Mouse (Mus musculus): Measurements from ENCODE around the gene Olfr1124.
"Not testable (repeated sequence)": the region's sequence is repeated elsewhere in the genome, so short reads cannot be mapped to it uniquely, and the experiment has no call there.

Gene Olfr1124

DNA sequence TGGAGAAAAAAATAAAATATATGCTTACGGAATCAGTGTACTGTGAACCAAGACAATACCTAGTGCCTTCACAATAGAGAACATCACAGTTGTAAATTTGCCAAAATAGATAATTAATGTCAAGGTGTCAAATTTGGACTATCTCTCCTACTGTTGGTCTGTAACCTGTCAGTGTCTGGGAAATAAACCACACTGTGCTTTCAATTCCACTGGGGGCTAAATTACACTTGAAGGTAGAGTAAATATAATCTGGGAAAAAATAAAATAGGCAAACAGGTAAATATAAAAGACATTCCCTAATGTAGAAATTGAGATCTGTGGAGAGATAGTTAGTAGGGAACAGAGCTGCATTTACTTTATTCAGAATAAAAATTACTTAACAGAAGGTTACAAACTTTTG is at the start of gene Olfr1124:
Gene Olfr1124 (plus strand): TSS at position 301 of the 400 bp plus-strand sequence.
- no peak for DNase-seq

DNA sequence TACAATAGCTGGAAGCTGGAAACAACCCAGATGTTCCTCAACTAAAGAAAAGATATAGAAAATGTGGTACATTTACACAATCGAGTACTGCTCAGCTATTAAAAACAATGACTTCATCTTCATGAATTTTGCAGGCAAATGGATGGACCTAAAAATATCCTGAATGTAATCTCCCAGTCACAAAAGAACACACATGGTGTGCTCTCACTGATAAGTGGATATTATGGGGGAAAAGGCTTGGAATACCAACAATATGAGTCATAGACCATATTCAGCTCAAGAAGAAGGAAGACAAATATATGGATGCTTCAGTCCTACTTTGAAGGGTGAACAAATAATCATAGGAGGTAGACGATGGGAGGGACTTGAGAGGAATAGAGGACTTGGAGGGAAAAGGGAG is 46.1 kb upstream of the Olfr1124 start:
- DNase-seq, result no peak

DNA sequence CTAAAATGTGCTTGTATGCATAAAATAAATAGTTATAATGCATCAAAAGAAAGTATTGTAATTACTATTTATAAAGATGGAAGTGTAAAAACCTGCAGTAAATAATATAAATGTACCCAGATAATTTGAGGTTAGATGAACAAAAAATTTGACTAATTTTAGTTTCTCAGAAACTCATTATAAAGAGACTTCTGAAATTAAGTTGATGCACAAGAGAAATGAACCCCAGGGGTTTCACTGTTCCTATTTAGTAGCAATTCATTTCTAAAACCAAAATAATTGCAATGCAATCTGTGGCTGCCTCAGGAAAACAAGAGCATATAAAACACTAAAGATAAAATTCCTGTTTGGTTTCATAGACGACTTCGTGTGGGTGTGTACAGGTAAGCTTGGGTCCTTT is 44.5 kb upstream of the Olfr1124 start, which contains the start of gene Olfr1122:
Gene Olfr1122 (plus strand): TSS at position 301 of the 400 bp plus-strand sequence.
- no peak for DNase-seq

DNA sequence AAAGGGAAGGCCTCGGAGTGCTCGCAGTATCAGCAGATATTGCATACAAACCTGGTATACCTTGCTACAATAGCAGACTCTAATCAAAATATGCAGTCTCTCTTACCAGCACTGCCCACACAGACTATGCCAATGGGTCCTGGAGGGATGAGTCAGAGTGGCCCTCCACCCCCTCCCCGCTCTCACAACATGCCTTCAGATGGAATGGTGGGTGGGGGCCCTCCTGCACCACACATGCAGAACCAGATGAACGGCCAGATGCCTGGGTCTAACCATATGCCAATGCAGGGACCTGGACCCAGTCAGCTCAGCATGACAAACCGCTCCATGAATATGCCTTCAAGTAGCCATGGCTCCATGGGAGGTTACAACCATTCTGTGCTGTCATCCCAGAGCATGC is 36.5 kb upstream of the Olfr1124 start:
- DNase-seq, result not testable (repeated sequence)

DNA sequence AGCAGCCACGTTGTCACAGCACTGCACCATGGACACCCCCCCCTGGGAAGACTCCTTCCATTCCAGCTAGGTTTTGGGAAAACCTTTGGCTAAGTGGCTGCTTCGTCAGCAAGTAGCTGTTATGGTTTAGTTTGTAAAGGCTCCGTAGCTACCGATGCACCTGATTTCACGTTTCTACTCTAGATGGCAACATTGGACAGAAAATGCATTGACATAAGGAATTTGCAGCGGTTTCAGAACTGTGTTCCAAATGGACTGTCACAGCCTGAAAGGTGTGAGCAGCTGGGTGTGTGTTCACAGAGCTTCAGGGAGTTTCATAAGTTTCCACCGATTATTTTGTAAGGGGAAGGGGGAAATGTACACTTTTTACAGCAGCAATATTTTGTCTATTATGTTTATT is 35.4 kb upstream of the Olfr1124 start:
- DNase-seq, result not testable (repeated sequence)

DNA sequence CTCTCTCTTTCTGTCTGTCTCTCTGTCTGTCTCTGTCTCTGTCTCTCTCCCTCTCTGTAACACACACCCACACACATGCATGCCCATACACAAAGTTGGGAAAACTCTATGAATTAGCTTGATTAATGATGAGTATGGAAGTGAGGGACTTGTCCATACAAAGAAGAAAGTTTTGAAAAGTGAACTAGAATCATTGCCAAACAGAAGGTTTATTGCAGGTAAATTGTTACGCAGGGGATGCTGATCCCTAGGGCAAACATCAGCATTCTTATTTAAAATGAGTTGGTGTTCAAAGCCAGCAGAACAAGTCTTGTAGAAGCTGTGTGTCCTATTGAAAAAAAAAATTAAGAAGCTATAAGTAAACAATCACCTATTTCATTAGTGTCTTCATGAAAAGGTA is 13.7 kb upstream of the Olfr1124 start, which contains the start of gene Olfr1123:
Gene Olfr1123 (plus strand): TSS at position 301 of the 400 bp plus-strand sequence.
- no peak for DNase-seq

DNA sequence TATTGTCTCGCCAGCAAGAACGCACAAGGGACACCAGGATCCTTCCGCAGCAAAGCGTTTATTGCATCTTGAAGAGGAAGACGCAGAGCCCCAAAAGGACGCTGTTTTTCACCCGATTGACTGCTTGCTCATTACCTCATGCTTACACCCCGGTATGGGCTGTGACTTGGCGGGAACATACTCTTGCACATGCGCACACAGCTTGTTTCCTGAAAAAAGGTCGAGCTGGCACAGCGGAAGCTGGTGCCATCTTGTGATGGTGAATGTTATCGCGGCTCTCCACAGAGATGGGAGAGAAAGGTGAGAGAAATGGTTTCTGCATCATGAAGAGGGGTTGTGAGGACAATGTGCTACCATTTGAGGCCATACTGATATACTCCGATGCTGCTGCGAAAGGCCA is 7.7 kb downstream of the Olfr1124 start:
- DNase-seq, result no peak

DNA sequence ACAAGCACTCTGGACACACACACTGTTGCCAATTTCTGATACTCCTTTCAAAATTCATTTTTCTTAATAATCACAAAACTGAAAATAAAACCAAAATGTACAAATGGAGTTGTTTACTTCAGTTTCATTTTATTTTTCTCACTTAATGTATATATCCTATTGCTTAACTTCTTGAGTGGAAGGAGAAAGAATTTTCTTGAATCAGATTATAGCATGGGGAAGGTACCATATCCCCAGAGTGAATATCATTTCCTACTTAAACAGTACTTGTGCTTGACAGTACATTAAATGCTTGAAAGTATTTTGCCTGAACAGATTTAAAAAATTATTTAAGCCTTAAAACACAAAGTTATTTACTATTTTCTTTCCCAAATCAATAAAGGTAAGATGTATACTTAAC is 23.6 kb downstream of the Olfr1124 start, which contains the start of gene Olfr1126:
Gene Olfr1126 (plus strand): TSS at position 301 of the 400 bp plus-strand sequence.
- no peak for DNase-seq

DNA sequence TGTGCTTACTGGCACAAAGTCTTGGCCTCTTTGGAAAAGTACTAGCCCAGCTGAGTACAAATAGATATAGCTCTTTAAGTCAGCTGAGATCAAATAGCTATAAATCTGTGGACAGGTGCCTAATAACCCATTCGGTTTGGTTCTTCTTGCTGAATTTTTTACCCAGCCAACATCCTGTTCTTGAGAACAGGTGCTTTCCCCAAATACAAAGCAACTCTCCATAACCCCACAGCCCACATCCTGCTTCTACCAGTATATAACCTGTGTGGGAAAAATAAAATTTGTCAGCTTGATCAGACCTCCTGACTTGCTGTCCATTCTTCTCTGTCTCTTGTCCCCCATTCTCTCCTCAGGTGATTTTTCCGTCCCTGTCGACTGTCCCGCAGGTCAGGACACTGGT is 31.7 kb downstream of the Olfr1124 start:
- DNase-seq, result no peak

DNA sequence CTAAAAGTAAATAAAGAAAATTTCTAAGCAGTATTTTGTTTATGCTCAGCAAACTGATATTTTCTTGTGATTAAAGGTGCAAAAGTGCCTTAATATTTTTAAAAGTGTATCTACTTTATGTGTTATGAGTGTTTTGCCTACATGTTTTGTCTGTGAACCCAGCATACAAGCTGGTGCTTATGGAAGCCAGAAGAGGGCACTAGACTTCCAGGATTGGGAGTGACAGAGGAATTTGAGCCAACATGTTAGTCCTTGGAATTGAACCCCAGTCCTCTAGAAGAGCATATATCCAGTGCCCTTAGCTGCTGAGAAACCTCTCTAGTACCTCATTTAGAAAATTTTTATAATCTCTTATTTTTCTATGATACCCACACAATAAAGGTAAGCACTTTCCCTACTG is 50.1 kb downstream of the Olfr1124 start:
- DNase-seq, result peak; percentile 5

DNA sequence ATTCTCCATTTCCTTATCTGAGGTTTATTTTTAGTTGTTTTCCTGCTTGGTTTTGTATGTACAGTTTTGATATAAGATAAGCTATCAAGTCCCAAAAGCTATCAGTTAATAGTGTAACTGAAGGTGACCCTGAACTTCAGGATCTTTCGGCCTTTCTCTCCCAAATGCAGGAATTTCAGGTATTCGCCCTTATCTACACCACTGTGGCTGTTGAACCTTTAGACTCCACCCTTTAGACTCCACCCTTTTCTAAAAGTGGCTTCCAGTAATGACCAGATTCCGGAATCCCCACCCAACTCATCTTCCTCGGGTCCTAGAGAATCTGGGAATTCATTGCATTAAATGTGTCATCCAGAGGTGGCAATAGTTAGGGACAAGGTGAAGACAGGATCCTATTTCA is 51.1 kb downstream of the Olfr1124 start:
- no peak for DNase-seq

DNA sequence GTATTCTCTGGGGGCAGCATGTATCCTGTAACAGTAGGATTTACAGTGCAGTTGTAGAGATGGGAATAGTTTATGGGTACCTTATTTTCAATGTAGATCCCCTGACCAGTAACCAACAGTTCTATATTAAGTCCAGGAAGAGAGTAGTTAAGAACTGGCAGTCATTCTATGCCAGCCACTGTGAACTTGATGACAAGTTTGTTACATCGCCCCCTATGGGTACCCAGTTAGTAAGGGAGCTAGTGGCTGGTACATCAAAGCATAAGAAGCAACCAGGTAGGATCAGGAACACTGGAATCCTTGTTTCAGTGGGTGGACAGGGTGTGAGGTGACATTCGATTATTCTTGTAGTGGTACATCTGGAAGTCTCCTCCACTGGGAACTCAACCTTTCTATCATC is 52.2 kb downstream of the Olfr1124 start:
- DNase-seq, result no peak
